Mouse (Mus musculus) lung, embryonic 15.5 days (tissue): Measurements from ENCODE around the gene Nmu. TPM values are rescaled to one million over a fixed set of nuclear protein-coding genes. Genes with fewer than 3 reads are reported as not detected.
A peak's percentile ranks its signal among the peaks of the same experiment; 100 is the strongest.

ENCODE experiments used
- ATAC-seq: fragments of 200-750 bp; cut with Nextera tagmentation; 2 replicates; pipeline ENCODE4 v1.8.0; 2017; ENCODE audit warnings: moderate number of reproducible peaks, borderline replicate concordance; ENCODE audit not compliant: low FRiP score, low TSS enrichment; ENCODE audit errors: extremely low read depth
- H3K27ac ChIP-seq: fragments of 300-500 bp; sonication (generic); 2 replicates; pipeline ENCODE4 v1.5.1; 2015; ENCODE audit warnings: moderate library complexity, mild to moderate bottlenecking, inconsistent platforms
- H3K27me3 ChIP-seq: fragments of 300-500 bp; sonication (generic); 2 replicates; pipeline ENCODE4 v1.6.1; 2015; ENCODE audit warnings: inconsistent platforms
- H3K36me3 ChIP-seq: fragments of 300-500 bp; sonication (generic); 2 replicates; pipeline ENCODE4 v1.6.1; 2015; ENCODE audit warnings: inconsistent platforms
- H3K4me1 ChIP-seq: fragments of 300-500 bp; sonication (generic); 2 replicates; pipeline ENCODE4 v1.6.1; 2015; ENCODE audit warnings: inconsistent platforms
- H3K4me2 ChIP-seq: fragments of 300-500 bp; sonication (generic); 2 replicates; pipeline ENCODE4 v1.6.1; 2015; ENCODE audit warnings: inconsistent platforms, mild to moderate bottlenecking, moderate library complexity
- H3K4me3 ChIP-seq: fragments of 300-500 bp; sonication (generic); 2 replicates; pipeline ENCODE4 v1.5.1; 2015; ENCODE audit warnings: mild to moderate bottlenecking, inconsistent platforms
- H3K9ac ChIP-seq: fragments of 300-500 bp; sonication (generic); 2 replicates; pipeline ENCODE4 v1.6.1; 2015; ENCODE audit warnings: inconsistent platforms
- H3K9me3 ChIP-seq: fragments of 300-500 bp; sonication (generic); 2 replicates; pipeline ENCODE4 v1.6.1; 2016; ENCODE audit warnings: inconsistent platforms
- WGBS: fragments of 180-500 bp; shearing (Covaris S2); methylation state at CpG from one replicate; pipeline ENCODE4 v1.1.7; 2015; 5-methylcytosine and 5-hydroxymethylcytosine counted together
- polyA plus RNA-seq: library from polyadenylated mRNA; unstranded; fragments of >200 nt; fragmentation: Nextera tagmentation; extraction: Ambion mirVana; gene quantifications from 2 replicates; pipeline ENCODE4 v1.2.1, GENCODE M21; 2015

The Nmu gene
- polyA plus RNA-seq, result 0.19 and 0.26 TPM in 2 replicates

DNA sequence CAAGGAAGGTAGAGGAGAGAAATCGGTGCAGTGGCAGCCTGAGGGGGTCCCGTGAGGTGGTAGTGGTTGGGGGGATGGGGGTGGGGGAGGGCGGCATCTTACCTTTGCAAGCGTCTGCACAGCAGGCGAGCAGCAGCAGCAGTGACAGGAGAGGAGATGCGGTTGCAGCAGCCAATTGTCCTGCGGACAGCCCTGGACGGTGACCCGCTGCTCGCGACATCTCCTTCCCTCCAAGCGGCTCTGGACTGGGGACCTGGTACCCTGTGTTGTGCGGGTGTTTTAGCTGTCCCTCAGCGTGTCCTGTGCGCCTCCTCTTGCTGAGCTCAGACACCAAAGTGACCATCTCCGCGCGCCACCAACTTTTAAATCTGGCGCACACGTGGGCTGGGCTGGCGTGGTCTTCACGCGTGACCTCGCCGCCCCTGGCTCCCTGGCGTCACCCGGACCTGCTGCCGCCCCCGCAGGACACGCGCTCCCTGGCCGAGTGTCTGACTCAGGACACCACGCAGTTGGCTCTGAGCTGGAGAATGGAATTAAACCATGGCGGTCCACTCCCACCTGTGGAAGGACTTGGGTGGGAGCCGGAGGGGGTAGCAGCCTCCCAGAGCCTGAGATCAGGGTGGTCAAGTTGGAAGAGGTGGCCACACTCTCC, at the start of gene Nmu:
Gene Nmu, minus strand, starts transcription at position 336 of the 652 bp plus-strand sequence.
- no peak within 1 kb of the TSS for H3K27ac ChIP-seq
- no peaks in the 10 kb centered on the region for H3K9me3 ChIP-seq
- peak within 1 kb of the TSS; percentile 31 for H3K4me3 ChIP-seq
- H3K4me1 ChIP-seq, result peaks cover 8% of the 10 kb centered on the region; the same call in 1 of the 2 replicates
- H3K4me2 ChIP-seq, result peak within 1 kb of the TSS; percentile 66
- peaks cover 15% of the 10 kb centered on the region for H3K27me3 ChIP-seq
- ATAC-seq, result no peak
- 3% methylated on average over 35 of the region's 35 CpGs for WGBS
- H3K36me3 ChIP-seq, result no peaks in the 10 kb centered on the region
- no peak within 1 kb of the TSS for H3K9ac ChIP-seq

DNA sequence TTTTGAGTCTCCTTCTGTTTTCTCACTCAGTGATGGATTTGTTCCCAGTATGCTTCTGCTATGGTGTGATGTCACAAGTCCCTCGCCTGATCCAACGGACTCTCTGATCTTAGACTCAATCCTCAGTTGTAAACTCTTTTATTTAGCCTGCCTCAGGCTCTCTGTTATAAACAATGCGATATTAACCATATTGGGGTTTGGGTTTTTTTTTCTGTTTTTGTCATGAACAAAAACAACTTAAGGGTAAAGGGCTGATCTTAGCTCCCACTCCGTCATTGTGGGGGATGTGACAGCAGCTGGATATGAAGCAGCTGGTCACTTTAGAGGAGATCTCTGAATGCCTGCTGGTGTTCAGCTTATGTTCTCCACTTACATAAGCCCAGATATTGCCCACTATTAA, 48.1 kb upstream of the Nmu start:
- ATAC-seq, result peak; percentile 88
- Histone ChIP-seq H3K27ac (no peak overlapping the region), H3K36me3 (no peaks in the 10 kb centered on the region), H3K4me2 (no peak overlapping the region), H3K9ac (no peak overlapping the region), H3K4me3 (no peak overlapping the region), H3K27me3 (no peaks in the 10 kb centered on the region), H3K4me1 (no peaks in the 10 kb centered on the region), H3K9me3 (no peaks in the 10 kb centered on the region)
- WGBS, result 36% methylated on average over 4 of the region's 4 CpGs

GRCm38 (mm10) chr5:76394382-76394781, 30.8 kb upstream of the Nmu start:
- no peak for ATAC-seq
- H3K4me3 ChIP-seq, result no peak overlapping the region
- no peaks in the 10 kb centered on the region for H3K4me1 ChIP-seq
- no peak overlapping the region for H3K27ac ChIP-seq
- no peaks in the 10 kb centered on the region for H3K27me3 ChIP-seq
- H3K36me3 ChIP-seq, result no peaks in the 10 kb centered on the region
- WGBS, result 91% methylated on average over 5 of the region's 5 CpGs
- H3K4me2 ChIP-seq, result no peak overlapping the region
- no peak overlapping the region for H3K9ac ChIP-seq
- H3K9me3 ChIP-seq, result no peaks in the 10 kb centered on the region

- Histone ChIP-seq H3K27ac (no peak overlapping the region), H3K9ac (no peak overlapping the region), H3K9me3 (no peaks in the 10 kb centered on the region), H3K36me3 (no peaks in the 10 kb centered on the region), H3K4me3 (no peak overlapping the region), H3K4me1 (no peaks in the 10 kb centered on the region), H3K27me3 (no peaks in the 10 kb centered on the region), H3K4me2 (no peak overlapping the region)
- 75% methylated on average over 10 of the region's 10 CpGs for WGBS
- ATAC-seq, result no peak
These were observed 25.6 kb upstream of the Nmu start for GRCm38 (mm10) chr5:76389041-76389795.

GRCm38 (mm10) chr5:76388474-76388873, 24.9 kb upstream of the Nmu start:
- 87% methylated on average over 2 of the region's 2 CpGs for WGBS
- no peak overlapping the region for H3K4me3 ChIP-seq
- no peaks in the 10 kb centered on the region for H3K9me3 ChIP-seq
- no peak for ATAC-seq
- no peak overlapping the region for H3K27ac ChIP-seq
- H3K27me3 ChIP-seq, result no peaks in the 10 kb centered on the region
- no peak overlapping the region for H3K4me2 ChIP-seq
- no peaks in the 10 kb centered on the region for H3K36me3 ChIP-seq
- no peak overlapping the region for H3K9ac ChIP-seq
- H3K4me1 ChIP-seq, result no peaks in the 10 kb centered on the region

DNA sequence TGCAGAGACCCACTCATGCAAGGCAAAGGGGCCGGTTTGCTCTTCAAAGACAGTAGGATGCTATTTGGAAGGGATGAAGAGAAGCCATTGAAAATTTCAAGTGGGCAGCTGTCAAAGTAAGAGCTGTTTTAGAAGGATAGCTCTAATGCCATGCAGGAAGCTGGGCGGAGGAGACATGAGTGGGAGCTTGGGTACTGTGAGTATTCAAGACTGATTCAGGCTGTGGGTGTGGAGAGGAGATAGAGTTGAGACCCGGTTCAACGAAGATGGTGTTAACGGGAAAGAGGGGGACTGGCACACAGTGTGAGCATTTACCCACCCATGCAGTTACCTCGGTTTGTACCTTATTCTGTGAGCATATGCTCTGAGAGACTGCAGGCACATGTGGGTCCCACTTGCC, 20.1 kb upstream of the Nmu start:
- Histone ChIP-seq H3K4me2 (no peak overlapping the region), H3K36me3 (no peaks in the 10 kb centered on the region), H3K4me3 (no peak overlapping the region), H3K9me3 (no peaks in the 10 kb centered on the region), H3K27me3 (no peaks in the 10 kb centered on the region), H3K4me1 (no peaks in the 10 kb centered on the region), H3K9ac (no peak overlapping the region), H3K27ac (no peak overlapping the region)
- 80% methylated on average over 6 of the region's 6 CpGs for WGBS
- no peak for ATAC-seq

- Histone ChIP-seq H3K9ac (no peak overlapping the region), H3K4me2 (no peak overlapping the region), H3K27me3 (no peaks in the 10 kb centered on the region), H3K4me3 (no peak overlapping the region), H3K27ac (no peak overlapping the region), H3K4me1 (no peaks in the 10 kb centered on the region), H3K9me3 (no peaks in the 10 kb centered on the region), H3K36me3 (no peaks in the 10 kb centered on the region)
- WGBS, result 72% methylated on average over 5 of the region's 5 CpGs
- ATAC-seq, result no peak
These were observed 18.2 kb upstream of the Nmu start for GRCm38 (mm10) chr5:76381836-76382235.

DNA sequence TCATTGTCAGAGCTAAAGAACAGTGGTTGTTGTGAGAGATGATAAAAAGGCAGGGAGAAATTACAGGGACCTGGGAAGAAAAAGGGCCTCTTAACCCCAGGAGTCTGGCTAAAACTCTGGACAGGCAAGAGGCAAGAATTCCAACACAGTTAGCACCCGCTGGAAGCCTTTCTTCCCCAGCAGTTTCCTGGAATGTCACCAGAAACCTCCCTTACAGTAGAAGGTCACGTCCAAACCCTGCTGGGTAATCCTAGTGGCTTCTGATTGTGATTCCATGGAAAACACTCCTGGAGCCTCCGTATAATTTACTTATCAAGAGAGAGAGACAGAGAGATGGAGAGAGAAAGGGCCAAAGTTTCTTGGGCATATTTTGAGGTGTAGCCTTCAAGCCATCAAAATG, 15.6 kb upstream of the Nmu start:
- no peak for ATAC-seq
- Histone ChIP-seq H3K4me2 (no peak overlapping the region), H3K27ac (no peak overlapping the region), H3K4me1 (no peaks in the 10 kb centered on the region), H3K27me3 (no peaks in the 10 kb centered on the region), H3K9ac (no peak overlapping the region), H3K9me3 (no peaks in the 10 kb centered on the region), H3K36me3 (no peaks in the 10 kb centered on the region), H3K4me3 (no peak overlapping the region)
- 22% methylated on average over 3 of the region's 3 CpGs for WGBS

DNA sequence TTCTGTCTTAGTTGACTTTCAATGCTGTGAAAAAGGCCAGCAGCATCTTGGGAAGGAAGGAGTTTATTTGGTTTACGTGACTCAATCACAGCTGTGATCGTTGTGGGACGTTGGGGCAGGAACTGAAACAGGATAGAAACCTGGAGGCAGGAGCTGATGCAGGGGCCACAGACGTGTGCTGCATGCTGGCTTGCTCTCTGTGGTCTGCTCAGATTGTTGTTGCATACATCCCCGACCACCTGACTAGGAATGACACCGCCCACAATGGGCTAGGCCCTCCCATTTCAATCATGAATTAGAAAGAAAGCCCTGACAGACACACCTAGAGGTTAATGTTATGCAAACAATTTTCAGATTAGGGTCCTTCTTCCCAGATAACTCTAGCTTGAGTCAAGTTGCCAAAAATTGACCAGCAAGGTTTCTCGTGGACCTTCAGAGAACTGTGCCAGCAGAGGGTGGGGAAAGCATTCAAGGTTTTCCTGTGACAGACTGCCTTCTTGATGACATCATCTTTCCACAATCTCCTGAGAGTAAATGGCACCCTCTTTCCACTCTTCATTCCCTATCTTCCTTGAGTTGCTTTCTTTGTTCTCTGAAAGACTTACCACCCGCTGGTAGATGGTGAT, 5.7 kb upstream of the Nmu start:
- no peak for ATAC-seq
- 60% methylated on average over 8 of the region's 8 CpGs for WGBS

DNA sequence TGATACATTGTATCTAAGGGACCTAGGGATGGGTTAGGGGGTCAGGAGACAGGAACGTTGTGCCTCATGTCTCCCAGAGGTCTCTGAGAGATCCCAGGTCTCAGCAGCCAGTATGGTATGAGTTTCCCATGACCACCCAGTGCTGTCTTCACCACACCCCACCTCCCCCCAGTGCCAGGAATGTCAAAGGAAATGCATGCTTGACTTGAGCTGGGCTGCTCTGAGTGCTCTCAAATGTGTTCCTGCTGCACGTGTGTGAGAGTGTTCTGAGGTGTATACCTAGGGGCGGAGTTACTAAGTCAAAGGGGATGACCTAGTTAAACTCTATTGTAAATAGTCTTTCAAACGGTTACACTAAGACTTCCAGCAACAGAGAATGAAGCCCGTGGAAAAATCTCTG, 1.8 kb upstream of the Nmu start:
- no peak overlapping the region for H3K9ac ChIP-seq
- WGBS, result 29% methylated on average over 5 of the region's 5 CpGs
- H3K4me2 ChIP-seq, result no peak overlapping the region
- no peaks in the 10 kb centered on the region for H3K36me3 ChIP-seq
- H3K27me3 ChIP-seq, result peaks cover 15% of the 10 kb centered on the region
- no peak overlapping the region for H3K4me3 ChIP-seq
- no peaks in the 10 kb centered on the region for H3K9me3 ChIP-seq
- peaks cover 8% of the 10 kb centered on the region; the same call in 1 of the 2 replicates for H3K4me1 ChIP-seq
- no peak overlapping the region for H3K27ac ChIP-seq
- peak; percentile 52; the same call in 1 of the 2 replicates for ATAC-seq

More for the DNA sequence above, 5.7 kb upstream of the Nmu start:
- Histone ChIP-seq H3K9me3 (no peaks in the 10 kb centered on the region), H3K9ac (no peak overlapping the region), H3K27me3 (peaks cover 3% of the 10 kb centered on the region; the same call in 1 of the 2 replicates), H3K4me2 (no peak overlapping the region), H3K4me3 (no peak overlapping the region), H3K27ac (no peak overlapping the region), H3K36me3 (no peaks in the 10 kb centered on the region), H3K4me1 (no peaks in the 10 kb centered on the region)

DNA sequence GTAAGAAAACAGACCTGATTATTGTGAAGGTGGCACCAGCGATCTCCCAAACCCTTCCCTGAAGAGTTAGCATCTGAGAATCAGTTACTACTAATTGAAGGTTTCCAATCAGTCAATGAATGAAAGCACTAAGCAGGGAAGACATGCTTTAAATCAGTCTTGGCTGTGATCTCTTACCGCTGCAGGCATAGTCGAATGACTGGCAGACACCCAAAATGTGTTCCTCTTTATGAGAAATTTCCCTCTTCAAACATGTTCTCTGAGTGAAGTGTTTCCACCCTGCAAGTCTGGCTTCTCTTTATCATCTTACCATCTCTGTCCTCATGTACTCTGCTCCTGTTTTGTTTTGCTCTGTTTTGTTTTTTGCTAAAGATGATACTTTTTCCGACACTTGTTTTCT, 2.8 kb downstream of the Nmu start:
- WGBS, result 65% methylated on average over 4 of the region's 4 CpGs
- Histone ChIP-seq H3K36me3 (no peaks in the 10 kb centered on the region), H3K4me3 (no peak overlapping the region), H3K27me3 (peaks cover 15% of the 10 kb centered on the region), H3K4me1 (peaks cover 8% of the 10 kb centered on the region; the same call in 1 of the 2 replicates), H3K4me2 (no peak overlapping the region), H3K27ac (no peak overlapping the region), H3K9me3 (no peaks in the 10 kb centered on the region), H3K9ac (no peak overlapping the region)
- ATAC-seq, result no peak

DNA sequence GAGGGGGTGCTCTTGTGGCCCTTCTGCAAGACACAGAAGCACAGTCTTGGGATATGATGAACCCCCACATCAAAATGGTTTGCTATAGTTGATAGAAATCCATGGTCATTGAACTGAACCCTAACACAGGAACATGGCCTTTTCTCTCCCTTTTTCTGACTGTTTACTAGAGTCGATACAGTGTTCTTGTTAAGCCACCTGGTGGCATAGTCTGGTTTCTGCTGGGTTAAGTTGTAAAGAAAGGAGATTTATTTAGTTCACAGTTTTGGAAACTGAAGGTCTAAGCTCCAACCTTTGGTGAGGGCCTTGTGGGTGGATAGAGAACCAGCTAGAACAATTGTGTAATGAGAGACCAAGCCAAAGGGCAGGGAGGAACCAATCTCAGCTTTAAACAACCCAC, 3.5 kb downstream of the Nmu start:
- WGBS, result 53% methylated on average over 1 of the region's 1 CpGs
- ATAC-seq, result no peak
- peaks cover 15% of the 10 kb centered on the region for H3K27me3 ChIP-seq
- H3K36me3 ChIP-seq, result no peaks in the 10 kb centered on the region
- H3K4me2 ChIP-seq, result no peak overlapping the region
- H3K9me3 ChIP-seq, result no peaks in the 10 kb centered on the region
- H3K4me3 ChIP-seq, result no peak overlapping the region
- H3K4me1 ChIP-seq, result peaks cover 8% of the 10 kb centered on the region; the same call in 1 of the 2 replicates
- H3K27ac ChIP-seq, result no peak overlapping the region
- H3K9ac ChIP-seq, result no peak overlapping the region
